Mouse (Mus musculus): ENCODE measurements at regions not wholly inside any gene's neighbourhood (a gene's known extent, or its start where the extent isn't known, plus 50 kb on each side); places are given as distances from the start of the nearest gene placed in this dataset.
"Not testable (repeated sequence)": the region's sequence is repeated elsewhere in the genome, so short reads cannot be mapped to it uniquely, and the experiment has no call there.

- DNase-seq: not testable (repeated sequence)
Measured at GRCm38 (mm10) chr13:50314001-50314400, 63.9 kb upstream of the Gm906 start.

- DNase-seq: peak; percentile 13
Measured at GRCm38 (mm10) chr13:50322512-50322911, 72.4 kb upstream of the Gm906 start.

GRCm38 (mm10) chr13:50328614-50329013, 78.5 kb upstream of the Gm906 start:
- DNase-seq: no peak

GRCm38 (mm10) chr13:50344121-50344520, 73.5 kb upstream of the Fbxw17 start:
- DNase-seq: no peak

GRCm38 (mm10) chr13:50351946-50352345, 65.7 kb upstream of the Fbxw17 start:
- DNase-seq: no peak

GRCm38 (mm10) chr13:50355265-50355664, 62.4 kb upstream of the Fbxw17 start:
- no peak for DNase-seq

- no peak for DNase-seq
Measured at GRCm38 (mm10) chr13:50359536-50359935, 58.1 kb upstream of the Fbxw17 start.
